Mouse (Mus musculus) kidney, adult 9 months (tissue): ENCODE data around the gene Kif28.
"Not testable (repeated sequence)": the region's sequence is repeated elsewhere in the genome, so short reads cannot be mapped to it uniquely, and the experiment has no call there.

Experiments used
- DNase-seq: peaks from one replicate; pipeline ENCODE4 v3.0.0; 2022

The Kif28 gene

GRCm38 (mm10) chr1:179689479-179689878, 55.6 kb downstream of the Kif28 start:
- DNase-seq: no peak

- DNase-seq: no peak
Observed at GRCm38 (mm10) chr1:179688914-179689313, 56.2 kb downstream of the Kif28 start.

- DNase-seq: no peak
Observed at GRCm38 (mm10) chr1:179688415-179688814, 56.7 kb downstream of the Kif28 start.

- DNase-seq: no peak
Observed at GRCm38 (mm10) chr1:179687966-179688365, 57.1 kb downstream of the Kif28 start.

- DNase-seq: no peak
Observed at GRCm38 (mm10) chr1:179687305-179687704, 57.8 kb downstream of the Kif28 start.

GRCm38 (mm10) chr1:179686781-179687180, 58.3 kb downstream of the Kif28 start:
- DNase-seq: no peak

GRCm38 (mm10) chr1:179686348-179686747, 58.7 kb downstream of the Kif28 start:
- DNase-seq: no peak

GRCm38 (mm10) chr1:179682753-179683152, 62.3 kb downstream of the Kif28 start:
- DNase-seq: not testable (repeated sequence)

GRCm38 (mm10) chr1:179679326-179679725, 65.7 kb downstream of the Kif28 start:
- no peak for DNase-seq

GRCm38 (mm10) chr1:179677031-179677430, 68.0 kb downstream of the Kif28 start:
- no peak for DNase-seq

- no peak for DNase-seq
Observed at GRCm38 (mm10) chr1:179674355-179674754, 70.7 kb downstream of the Kif28 start.

- DNase-seq: no peak
Observed at GRCm38 (mm10) chr1:179668836-179669537, 76.1 kb downstream of the Kif28 start.

- DNase-seq: peak; percentile 83
Observed at GRCm38 (mm10) chr1:179668013-179668805, 76.9 kb downstream of the Kif28 start, which contains the start of gene Sccpdh. Gene Sccpdh (plus strand): TSS chr1:179668210.

- DNase-seq: no peak
Observed at GRCm38 (mm10) chr1:179667450-179667849, 77.6 kb downstream of the Kif28 start.

- no peak for DNase-seq
Observed at GRCm38 (mm10) chr1:179666971-179667370, 78.1 kb downstream of the Kif28 start.

- peak; percentile 27 for DNase-seq
Observed at GRCm38 (mm10) chr1:179664309-179664930, 80.7 kb downstream of the Kif28 start.

GRCm38 (mm10) chr1:179663065-179663464, 82.0 kb downstream of the Kif28 start:
- no peak for DNase-seq

GRCm38 (mm10) chr1:179651224-179651623, 93.8 kb downstream of the Kif28 start:
- no peak for DNase-seq

GRCm38 (mm10) chr1:179650284-179650683, 94.8 kb downstream of the Kif28 start:
- DNase-seq: no peak

GRCm38 (mm10) chr1:179649324-179649723, 95.7 kb downstream of the Kif28 start:
- DNase-seq: no peak

- DNase-seq: not testable (repeated sequence)
Observed at GRCm38 (mm10) chr1:179648678-179649077, 96.4 kb downstream of the Kif28 start.

- DNase-seq: no peak
Observed at GRCm38 (mm10) chr1:179645980-179646268, 99.1 kb downstream of the Kif28 start.
